Mouse (Mus musculus): ENCODE results near the gene Brinp1.
"Not testable (repeated sequence)": the region's sequence is repeated elsewhere in the genome, so short reads cannot be mapped to it uniquely, and the experiment has no call there.

Gene Brinp1

DNA sequence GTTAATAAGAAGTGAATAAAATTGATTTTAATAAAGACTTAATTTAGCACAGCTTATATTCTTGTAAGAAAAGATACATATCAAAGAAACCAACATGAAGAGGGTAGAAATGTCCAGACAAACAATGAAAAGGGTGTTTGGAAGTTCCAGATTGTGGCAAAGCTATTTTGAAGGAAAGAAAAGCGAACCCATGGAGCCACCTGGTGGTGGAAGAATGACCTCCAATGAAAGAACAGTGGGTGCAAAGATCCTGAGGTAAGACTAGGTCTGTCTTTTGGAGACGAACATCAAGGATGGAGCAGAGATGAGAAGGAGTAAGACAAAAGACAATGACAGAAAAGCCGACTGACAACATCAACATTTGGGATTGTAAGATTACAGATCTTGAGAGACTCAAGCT lies 108.2 kb downstream of the Brinp1 start:
- in situ Hi-C loops (cut with MboI, MseI), result no loop called here

DNA sequence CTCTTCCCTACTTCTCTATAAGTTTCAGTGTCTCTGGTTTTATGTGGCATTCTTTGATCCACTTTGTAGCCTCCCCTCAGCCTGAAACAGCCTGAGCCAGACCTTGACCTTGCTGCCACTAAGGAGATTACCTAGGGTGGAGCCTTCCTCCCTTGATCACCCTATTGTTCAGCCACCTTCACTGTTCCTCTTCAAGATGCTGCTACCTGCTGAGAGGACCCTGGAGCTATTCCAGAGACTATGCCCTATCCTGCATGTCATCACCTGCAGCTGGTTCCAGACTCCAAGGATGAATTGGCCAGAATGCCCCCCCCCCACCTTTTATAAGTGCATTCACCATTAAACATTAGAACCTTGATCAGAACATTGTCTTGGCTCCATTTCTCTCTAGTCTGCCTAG lies 140.2 kb downstream of the Brinp1 start:
- in situ Hi-C loops (cut with MboI, MseI), result not testable (repeated sequence)

- in situ Hi-C loops (cut with MboI, MseI), result loop anchor here (10.0 kb wide), 1 partner anchor 312 kb away; no protein-coding TSS in a partner anchor
These were observed 147.7 kb downstream of the Brinp1 start for GRCm38 (mm10) chr4:68806502-68806901.

- in situ Hi-C loops (cut with MboI, MseI), result loop anchor here (10.0 kb wide), 1 partner anchor 307 kb away; no protein-coding TSS in a partner anchor
These were observed 152.0 kb downstream of the Brinp1 start for GRCm38 (mm10) chr4:68801923-68802855.

GRCm38 (mm10) chr4:68790003-68790402 lies 164.2 kb downstream of the Brinp1 start:
- in situ Hi-C loops (cut with MboI, MseI), result no loop called here

DNA sequence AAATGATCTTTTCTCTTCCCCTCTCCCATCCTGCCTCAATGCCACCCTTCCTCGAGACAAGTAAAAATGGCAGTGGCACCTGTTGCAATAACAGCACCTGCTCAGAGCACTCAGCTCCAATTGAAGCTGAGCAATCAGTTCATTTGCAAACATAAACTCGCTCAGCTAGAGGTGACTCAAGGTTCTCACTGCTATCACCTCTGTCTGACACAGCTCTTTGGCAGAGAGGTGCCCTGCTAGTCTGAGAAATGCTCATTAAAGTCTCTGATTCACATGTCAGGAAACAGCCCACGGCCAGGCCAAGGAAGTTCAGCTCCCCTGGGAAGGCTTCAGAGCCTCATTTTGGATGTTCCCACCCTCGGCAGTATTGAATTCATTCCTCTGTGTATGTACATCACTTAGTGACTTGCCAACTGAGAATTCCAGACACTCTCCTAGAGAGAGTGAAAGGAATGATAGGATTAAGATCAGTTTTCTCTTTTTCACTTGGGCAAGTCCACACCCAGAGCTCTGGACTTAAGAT lies 165.7 kb downstream of the Brinp1 start:
- in situ Hi-C loops (cut with MboI, MseI), result no loop called here

GRCm38 (mm10) chr4:68787642-68788041 lies 166.6 kb downstream of the Brinp1 start:
- in situ Hi-C loops (cut with MboI, MseI), result no loop called here

- in situ Hi-C loops (cut with MboI, MseI), result no loop called here
These were observed 185.9 kb downstream of the Brinp1 start for GRCm38 (mm10) chr4:68768256-68768655.

DNA sequence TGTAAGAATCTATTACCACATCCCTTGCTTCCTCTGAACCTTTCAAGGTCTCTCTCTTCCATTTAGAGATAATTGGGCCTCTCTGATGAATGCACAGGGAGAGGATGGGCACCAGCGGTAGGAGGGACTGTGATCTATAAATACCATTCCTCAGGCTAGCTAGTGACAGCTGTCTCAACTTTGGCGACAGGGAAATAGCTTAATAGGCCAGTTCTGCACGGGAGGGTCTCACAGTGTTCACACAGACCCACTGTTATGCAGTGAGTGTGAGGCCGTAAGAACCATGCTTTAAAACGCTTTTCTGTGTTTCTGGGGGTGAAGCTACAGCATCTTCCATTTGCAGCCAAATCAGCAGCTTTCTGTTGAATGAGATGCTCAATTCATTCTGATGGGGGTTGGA lies 186.8 kb downstream of the Brinp1 start:
- in situ Hi-C loops (cut with MboI, MseI), result no loop called here

- in situ Hi-C loops (cut with MboI, MseI), result no loop called here
These were observed 188.2 kb downstream of the Brinp1 start for GRCm38 (mm10) chr4:68765772-68766573.

DNA sequence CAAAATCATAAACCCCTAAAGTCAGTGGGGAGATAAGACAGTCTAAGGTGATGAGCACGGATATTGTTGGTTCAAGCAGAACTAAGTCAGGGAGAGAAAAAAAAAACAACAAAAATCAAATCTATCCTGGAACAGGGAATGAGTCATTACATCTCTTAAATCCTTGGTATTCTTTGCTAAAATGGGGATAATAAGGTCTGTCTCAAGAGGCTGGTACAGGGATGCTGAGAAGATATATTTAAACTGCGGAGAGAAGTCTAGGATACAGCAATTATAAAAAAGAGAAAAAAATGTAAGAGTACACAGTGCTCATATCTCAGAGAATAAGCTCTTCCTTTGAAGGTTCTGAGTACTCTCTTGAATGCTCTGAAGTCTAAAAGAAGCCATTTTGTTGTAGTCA lies 189.3 kb downstream of the Brinp1 start:
- in situ Hi-C loops (cut with MboI, MseI), result no loop called here

- in situ Hi-C loops (cut with MboI, MseI), result no loop called here
These were observed 233.2 kb downstream of the Brinp1 start for GRCm38 (mm10) chr4:68720983-68721382.
